Mouse (Mus musculus) intestine, embryonic 14.5 days (tissue): ENCODE measurements around the gene Fbn1. TPM values are rescaled to one million over a fixed set of nuclear protein-coding genes. Genes with fewer than 3 reads are reported as not detected.
A peak's percentile ranks its signal among the peaks of the same experiment; 100 is the strongest.
"Not testable (repeated sequence)": the region's sequence is repeated elsewhere in the genome, so short reads cannot be mapped to it uniquely, and the experiment has no call there.

ENCODE experiments used
- ATAC-seq: fragments of 200-750 bp; cut with Nextera tagmentation; replicated peaks from 2 replicates; pipeline ENCODE4 v1.8.0; 2017; ENCODE audit warnings: low read depth, moderate number of reproducible peaks, moderate TSS enrichment, moderate library complexity; ENCODE audit not compliant: low FRiP score, low TSS enrichment
- DNase-seq: peaks from one replicate; pipeline ENCODE4 v3.0.0-alpha.2; 2018; ENCODE audit warnings: low spot score
- H3K27ac ChIP-seq: fragments of 300-500 bp; sonication (generic); 2 replicates; pipeline ENCODE4 v1.5.1; 2014; ENCODE audit warnings: low read depth, mild to moderate bottlenecking, control low read depth
- H3K27me3 ChIP-seq: fragments of 300-500 bp; sonication (generic); replicated peaks from 2 replicates; pipeline ENCODE4 v1.6.1; 2014; ENCODE audit warnings: low read length, control low read depth; ENCODE audit not compliant: control insufficient read depth, insufficient read depth
- H3K36me3 ChIP-seq: fragments of 300-500 bp; sonication (generic); 2 replicates; pipeline ENCODE4 v1.6.1; 2014; ENCODE audit warnings: low read length, control low read depth; ENCODE audit not compliant: control insufficient read depth, insufficient read depth
- H3K4me1 ChIP-seq: fragments of 300-500 bp; sonication (generic); replicated peaks from 2 replicates; pipeline ENCODE4 v1.6.1; 2014; ENCODE audit warnings: low read length, control low read depth, mixed read lengths; ENCODE audit not compliant: control insufficient read depth, insufficient read depth
- H3K4me2 ChIP-seq: fragments of 300-500 bp; sonication (generic); 2 replicates; pipeline ENCODE4 v1.6.1; 2014; ENCODE audit warnings: low read length
- H3K4me3 ChIP-seq: fragments of 300-500 bp; sonication (generic); 2 replicates; pipeline ENCODE4 v1.5.1; 2014; ENCODE audit warnings: low read depth, low read length, control low read depth, mixed read lengths
- H3K9ac ChIP-seq: fragments of 300-500 bp; sonication (generic); 2 replicates; pipeline ENCODE4 v1.6.1; 2014; ENCODE audit warnings: mild to moderate bottlenecking, low read length
- H3K9me3 ChIP-seq: fragments of 300-500 bp; sonication (generic); 2 replicates; pipeline ENCODE4 v1.6.1; 2016; ENCODE audit warnings: low read length, control low read depth; ENCODE audit not compliant: control insufficient read depth
- WGBS: fragments of 180-500 bp; shearing (Covaris S2); extraction: QIAGEN DNeasy Blood & Tissue Kit; methylation state at CpG from one replicate; pipeline ENCODE4 v1.1.7; 2014; 5-methylcytosine and 5-hydroxymethylcytosine counted together
- polyA plus RNA-seq: library from polyadenylated mRNA; unstranded; fragments of >200 nt; fragmentation: Nextera tagmentation; extraction: Ambion mirVana; gene quantifications from 2 replicates; pipeline ENCODE4 v1.2.1, GENCODE M21; 2014

Fbn1 gene
- polyA plus RNA-seq, 1 experiment from 2014 or later: 45.1 TPM

DNA sequence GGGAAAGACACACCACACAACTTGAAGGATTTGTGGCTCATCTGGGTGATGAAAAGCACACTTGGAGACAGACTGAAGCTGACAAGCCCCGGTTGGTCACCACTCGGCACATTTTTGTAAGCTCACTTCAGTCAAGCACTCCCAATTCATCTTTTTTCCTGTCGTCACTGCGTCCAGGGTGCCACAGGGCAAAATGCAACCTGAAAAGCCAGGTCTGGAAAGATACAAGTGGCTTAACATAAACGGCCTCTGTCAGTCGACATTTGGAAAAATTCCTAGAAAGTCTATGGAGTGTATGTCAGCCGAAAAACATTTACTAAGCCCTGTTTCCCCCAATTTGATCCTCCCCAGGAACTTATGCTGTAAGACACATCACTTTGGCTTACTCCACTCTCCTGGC lies 215.2 kb downstream of the Fbn1 start:
- no peak overlapping the region for H3K9ac ChIP-seq
- WGBS: 37% methylated on average over 7 of the region's 7 CpGs
- no peak overlapping the region for H3K4me2 ChIP-seq
- no peaks in the 10 kb centered on the region for H3K36me3 ChIP-seq
- H3K27me3 ChIP-seq: no peaks in the 10 kb centered on the region
- no peak for ATAC-seq
- no peak overlapping the region for H3K4me3 ChIP-seq
- no peak for DNase-seq
- no peak overlapping the region for H3K27ac ChIP-seq
- H3K4me1 ChIP-seq: no peaks in the 10 kb centered on the region
- H3K9me3 ChIP-seq: no peaks in the 10 kb centered on the region

DNA sequence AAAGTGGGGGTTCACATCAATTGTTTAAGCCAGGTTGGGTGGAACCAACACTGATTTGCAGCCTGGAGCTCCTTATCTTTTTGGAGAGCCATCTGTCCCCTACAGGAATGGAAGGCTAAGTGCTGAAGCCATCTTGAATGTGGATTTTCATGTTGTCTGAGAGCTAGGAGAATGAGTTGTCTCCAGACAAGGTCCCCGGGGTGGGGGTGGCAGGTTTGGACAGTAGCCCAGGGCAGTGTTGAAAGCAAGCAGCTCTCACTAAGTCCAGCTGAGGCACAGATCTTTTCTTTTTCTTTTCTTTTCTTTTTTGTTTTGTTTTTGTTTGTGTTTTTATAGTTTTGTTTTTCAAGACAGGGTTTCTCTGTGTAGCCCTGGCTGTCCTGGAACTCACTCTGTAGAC lies 216.7 kb downstream of the Fbn1 start:
- Histone ChIP-seq H3K27me3 (no peaks in the 10 kb centered on the region), H3K4me2 (no peak overlapping the region), H3K27ac (no peak overlapping the region), H3K36me3 (no peaks in the 10 kb centered on the region), H3K9ac (no peak overlapping the region), H3K9me3 (no peaks in the 10 kb centered on the region), H3K4me3 (no peak overlapping the region), H3K4me1 (no peaks in the 10 kb centered on the region)
- DNase-seq (no peak), ATAC-seq (no peak)
- 81% methylated on average over 1 of the region's 1 CpGs for WGBS

DNA sequence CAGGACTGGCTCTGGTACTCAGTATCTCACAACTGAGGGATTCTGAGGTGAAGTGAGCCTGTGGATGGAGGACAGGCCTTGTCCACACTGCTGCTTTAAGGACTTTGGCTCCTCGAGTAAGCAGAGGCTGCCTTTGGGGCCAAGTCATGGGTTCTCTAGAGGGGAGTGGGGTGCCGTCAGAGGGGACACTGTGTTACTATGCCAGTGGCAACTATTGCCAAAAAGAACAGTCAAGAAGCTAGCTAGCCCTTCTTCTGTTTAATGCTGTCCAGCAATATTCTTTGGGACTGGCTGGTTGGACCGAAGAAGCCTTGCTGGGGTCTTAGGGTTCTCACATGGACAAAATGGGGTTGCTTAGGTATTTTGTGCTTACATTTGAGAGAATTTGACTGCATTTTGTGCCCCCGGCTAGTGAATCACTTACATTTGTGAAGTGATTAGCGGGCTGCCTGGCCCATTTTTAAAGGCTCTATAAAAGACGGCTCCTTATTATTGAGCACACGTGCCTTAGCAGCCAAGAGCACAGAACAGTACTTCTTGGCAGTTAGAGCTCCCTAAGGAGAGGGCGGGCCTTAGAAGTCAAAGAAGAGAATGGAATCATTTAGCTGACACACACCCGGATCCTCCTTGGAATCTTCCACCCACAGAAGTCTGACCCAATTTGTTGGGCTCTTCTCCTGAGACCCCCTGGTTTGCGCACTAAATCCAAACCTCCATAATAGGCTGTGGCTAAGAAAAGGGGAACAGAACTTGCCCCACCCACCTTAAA lies 217.4 kb downstream of the Fbn1 start:
- H3K9ac ChIP-seq: no peak overlapping the region
- no peaks in the 10 kb centered on the region for H3K36me3 ChIP-seq
- no peak overlapping the region for H3K4me3 ChIP-seq
- H3K4me2 ChIP-seq: no peak overlapping the region
- H3K9me3 ChIP-seq: no peaks in the 10 kb centered on the region
- no peaks in the 10 kb centered on the region for H3K27me3 ChIP-seq
- 82% methylated on average over 10 of the region's 10 CpGs for WGBS
- DNase-seq (no peak), ATAC-seq (no peak)
- H3K4me1 ChIP-seq: no peaks in the 10 kb centered on the region
- H3K27ac ChIP-seq: no peak overlapping the region

GRCm38 (mm10) chr2:125285777-125286176 lies 222.0 kb downstream of the Fbn1 start:
- H3K36me3 ChIP-seq: no peaks in the 10 kb centered on the region
- no peak overlapping the region for H3K4me3 ChIP-seq
- H3K9me3 ChIP-seq: no peaks in the 10 kb centered on the region
- no peaks in the 10 kb centered on the region for H3K27me3 ChIP-seq
- H3K4me2 ChIP-seq: no peak overlapping the region
- ATAC-seq (no peak), DNase-seq (no peak)
- no peaks in the 10 kb centered on the region for H3K4me1 ChIP-seq
- no peak overlapping the region for H3K9ac ChIP-seq
- WGBS: 87% methylated on average over 4 of the region's 4 CpGs
- no peak overlapping the region for H3K27ac ChIP-seq

GRCm38 (mm10) chr2:125282334-125283206 lies 225.2 kb downstream of the Fbn1 start:
- H3K27ac ChIP-seq: no peak overlapping the region
- H3K9ac ChIP-seq: no peak overlapping the region
- ATAC-seq: no peak
- H3K9me3 ChIP-seq: no peaks in the 10 kb centered on the region
- H3K27me3 ChIP-seq: no peaks in the 10 kb centered on the region
- H3K4me3 ChIP-seq: no peak overlapping the region
- H3K4me1 ChIP-seq: no peaks in the 10 kb centered on the region
- H3K36me3 ChIP-seq: no peaks in the 10 kb centered on the region
- peak overlapping the region; percentile 27; the same call in 1 of the 2 replicates for H3K4me2 ChIP-seq
- DNase-seq: no peak
- 37% methylated on average over 14 of the region's 14 CpGs for WGBS

GRCm38 (mm10) chr2:125279995-125280394 lies 227.8 kb downstream of the Fbn1 start:
- H3K27ac ChIP-seq, H3K36me3 ChIP-seq, H3K4me3 ChIP-seq, H3K9ac ChIP-seq, ATAC-seq, DNase-seq, H3K4me2 ChIP-seq, H3K4me1 ChIP-seq, H3K27me3 ChIP-seq, H3K9me3 ChIP-seq: not testable (repeated sequence)
- 81% methylated on average over 9 of the region's 9 CpGs for WGBS

DNA sequence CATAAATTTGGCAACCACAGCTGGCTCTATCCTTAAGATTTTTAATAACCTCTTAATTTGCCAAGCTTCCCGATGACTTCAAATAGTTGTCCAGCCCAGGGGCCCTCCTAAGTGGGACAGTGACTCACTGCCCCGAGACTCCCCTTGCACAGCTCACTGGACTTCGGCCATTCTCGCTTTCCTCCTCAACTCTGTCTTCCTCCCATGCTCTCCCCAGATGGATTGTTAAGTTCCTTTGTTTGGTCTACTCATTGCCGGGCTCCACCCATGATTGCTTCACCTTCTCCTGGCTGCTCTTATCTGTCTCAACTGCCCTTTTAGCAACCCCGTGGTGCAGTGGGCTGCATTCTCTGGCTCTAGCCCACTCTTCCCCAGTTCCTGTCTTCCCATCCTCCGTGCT lies 229.3 kb downstream of the Fbn1 start:
- Histone ChIP-seq H3K27ac (no peak overlapping the region), H3K9me3 (no peaks in the 10 kb centered on the region), H3K27me3 (no peaks in the 10 kb centered on the region), H3K4me2 (no peak overlapping the region), H3K9ac (no peak overlapping the region), H3K36me3 (no peaks in the 10 kb centered on the region), H3K4me3 (no peak overlapping the region), H3K4me1 (no peaks in the 10 kb centered on the region)
- WGBS: 61% methylated on average over 7 of the region's 7 CpGs
- no peak for DNase-seq
- no peak for ATAC-seq

- ATAC-seq: no peak
- 86% methylated on average over 5 of the region's 5 CpGs for WGBS
These were observed 231.1 kb downstream of the Fbn1 start for GRCm38 (mm10) chr2:125276692-125277091.

More at GRCm38 (mm10) chr2:125276692-125277091, 231.1 kb downstream of the Fbn1 start:
- no peaks in the 10 kb centered on the region for H3K4me1 ChIP-seq
- H3K4me3 ChIP-seq: no peak overlapping the region
- no peaks in the 10 kb centered on the region; the same call in 1 of the 2 replicates for H3K9me3 ChIP-seq
- H3K36me3 ChIP-seq: no peaks in the 10 kb centered on the region
- H3K9ac ChIP-seq: no peak overlapping the region
- no peak overlapping the region for H3K27ac ChIP-seq
- no peak for DNase-seq
- H3K27me3 ChIP-seq: no peaks in the 10 kb centered on the region
- no peak overlapping the region for H3K4me2 ChIP-seq
